Mouse (Mus musculus) myocyte (in vitro differentiated cells): ENCODE results near the gene Ndufc2.

Source experiments
- CEBPB ChIP-seq: IDR thresholded peaks from 2 replicates; pipeline ENCODE4 v1.6.1; 2011; ENCODE audit warnings: mild to moderate bottlenecking, moderate library complexity; ENCODE audit not compliant: poor library complexity, insufficient read depth, severe bottlenecking
- E2F4 ChIP-seq: IDR thresholded peaks from one replicate; pipeline ENCODE4 v1.6.1; 2011; ENCODE audit warnings: mild to moderate bottlenecking, control low read depth, moderate library complexity; ENCODE audit not compliant: insufficient read depth
- MAX ChIP-seq: IDR thresholded peaks from one replicate; pipeline ENCODE4 v1.6.1; 2011; ENCODE audit warnings: low read depth, mild to moderate bottlenecking, control low read depth
- MYOD1 ChIP-seq, 3 experiments: IDR thresholded peaks; one replicate each; pipeline ENCODE4 v1.6.1; 2011; ENCODE audit warnings: control low read depth in 2 of 3, low read depth in 2 of 3, mild to moderate bottlenecking in 2 of 3, moderate library complexity in 1 of 3; ENCODE audit not compliant: insufficient read length in 2 of 3, control insufficient read depth in 1 of 3
- MYOG ChIP-seq, 3 experiments: IDR thresholded peaks; one replicate each; pipeline ENCODE4 v1.6.1; 2011; ENCODE audit warnings: control low read depth in 2 of 3, low read depth in 2 of 3, mild to moderate bottlenecking in 2 of 3; ENCODE audit not compliant: insufficient read length in 2 of 3, control insufficient read depth in 1 of 3, insufficient read depth in 1 of 3
- POLR2A ChIP-seq: IDR thresholded peaks from one replicate; pipeline ENCODE4 v1.6.1; 2011; ENCODE audit warnings: low read depth, mild to moderate bottlenecking, control low read depth, moderate library complexity; ENCODE audit not compliant: insufficient read length
- POLR2AphosphoS2 ChIP-seq: IDR thresholded peaks from one replicate; pipeline ENCODE4 v1.6.1; 2011; ENCODE audit warnings: low read depth, control low read depth; ENCODE audit not compliant: insufficient read length
- REST ChIP-seq: IDR thresholded peaks from one replicate; pipeline ENCODE4 v1.6.1; 2011; ENCODE audit warnings: mild to moderate bottlenecking, control low read depth, moderate library complexity; ENCODE audit not compliant: insufficient read depth, insufficient read length
- SRF ChIP-seq: IDR thresholded peaks from one replicate; pipeline ENCODE4 v1.6.1; 2011; ENCODE audit warnings: low read depth; ENCODE audit not compliant: control insufficient read depth, insufficient read length
- TCF12 ChIP-seq: IDR thresholded peaks from one replicate; pipeline ENCODE4 v1.6.1; 2011; ENCODE audit warnings: mild to moderate bottlenecking, control low read depth; ENCODE audit not compliant: poor library complexity, insufficient read depth, severe bottlenecking
- TCF3 ChIP-seq: IDR thresholded peaks from one replicate; pipeline ENCODE4 v1.6.1; 2011; ENCODE audit warnings: low read depth, control low read depth; ENCODE audit not compliant: insufficient read length
- USF1 ChIP-seq: IDR thresholded peaks from one replicate; pipeline ENCODE4 v1.6.1; 2011; ENCODE audit warnings: low read depth, mild to moderate bottlenecking, control low read depth, moderate library complexity

- TF ChIP-seq MYOD1 (IDR thresholded peaks at IDR 0.05; ENCODE audit: control insufficient read depth in 1 of 3, insufficient read length in 2 of 3, low read depth in 2 of 3) (no peak), MAX (no peak), POLR2A (no peak), E2F4 (no peak), USF1 (no peak), MYOG (IDR thresholded peaks at IDR 0.05; ENCODE audit: control insufficient read depth in 1 of 3, insufficient read depth in 1 of 3, insufficient read length in 2 of 3, low read depth in 2 of 3) (no peak), TCF12 (no peak), TCF3 (no peak), CEBPB (no peak), REST (no peak), POLR2AphosphoS2 (no peak), SRF (no peak)
Measured at GRCm38 (mm10) chr7:97386806-97387370, 12.9 kb upstream of the Ndufc2 start.
